Mouse (Mus musculus): ENCODE data around the gene Pla2g3.

Pla2g3 gene

GRCm38 (mm10) chr11:3487952-3488570, at the start of gene Pla2g3:
Gene Pla2g3 (plus strand): TSS chr11:3488284.
- no peak for DNase-seq (ENCODE audit: low spot score in 2 of 2)

DNA sequence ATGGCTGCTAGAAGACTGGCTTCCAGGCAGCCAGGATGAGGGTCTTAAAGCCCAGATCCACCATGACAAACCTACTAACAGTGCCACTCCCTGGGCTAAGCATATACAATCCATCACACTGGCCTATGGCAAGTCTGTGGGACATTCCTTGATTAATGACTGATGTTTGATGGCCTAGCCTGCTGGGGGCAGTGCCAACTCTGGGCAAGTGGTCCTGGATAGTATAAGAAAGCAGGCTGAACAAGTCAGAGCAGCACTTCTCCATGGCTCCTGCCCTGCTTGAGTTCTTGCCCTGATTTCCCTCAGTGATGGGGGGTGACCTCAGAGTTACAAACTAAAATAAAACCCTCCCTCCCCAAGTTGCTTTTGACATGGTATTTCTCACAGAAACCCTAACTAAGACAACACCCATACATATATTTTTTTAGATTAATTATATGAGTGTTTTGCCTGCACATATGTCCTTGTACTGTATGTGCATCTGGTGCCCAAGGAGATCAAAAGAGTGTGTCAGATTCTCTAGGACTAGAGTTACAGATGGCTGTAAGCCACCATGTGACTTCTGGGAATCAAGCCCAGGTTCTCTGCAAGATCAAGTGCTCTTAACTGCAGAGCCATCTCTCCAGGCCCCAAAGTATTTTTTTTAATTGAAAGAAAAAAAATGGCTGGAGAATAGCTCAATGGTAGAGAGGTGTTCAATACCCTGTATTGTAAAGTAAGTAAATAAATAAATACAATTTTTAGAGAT, 46.2 kb upstream of the Pla2g3 start:
- peak in 1 of 2 experiments; percentile 59 for DNase-seq (ENCODE audit: low spot score in 2 of 2)

GRCm38 (mm10) chr11:3442677-3443076, 45.4 kb upstream of the Pla2g3 start:
- DNase-seq (ENCODE audit: low spot score in 2 of 2), result no peak

DNA sequence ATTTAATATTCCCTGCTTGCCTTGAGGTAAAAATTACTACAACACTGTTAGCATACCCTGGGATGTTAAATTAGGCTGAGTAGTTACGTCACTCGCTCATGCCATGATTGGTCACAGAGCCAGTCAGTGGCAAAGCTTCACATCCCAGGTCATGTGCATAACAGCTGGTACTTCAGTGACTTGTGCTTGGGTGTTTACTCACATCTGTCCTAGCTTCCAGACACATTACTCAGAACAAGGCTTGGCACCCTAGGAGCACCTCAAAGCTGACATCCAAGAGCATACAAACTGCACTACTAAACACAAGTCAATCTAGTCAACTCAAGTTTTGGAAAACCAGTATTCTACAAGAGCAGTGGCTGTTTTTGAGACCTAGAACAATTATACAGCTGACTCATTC, 45.0 kb upstream of the Pla2g3 start:
- DNase-seq (ENCODE audit: low spot score in 2 of 2), result no peak

DNA sequence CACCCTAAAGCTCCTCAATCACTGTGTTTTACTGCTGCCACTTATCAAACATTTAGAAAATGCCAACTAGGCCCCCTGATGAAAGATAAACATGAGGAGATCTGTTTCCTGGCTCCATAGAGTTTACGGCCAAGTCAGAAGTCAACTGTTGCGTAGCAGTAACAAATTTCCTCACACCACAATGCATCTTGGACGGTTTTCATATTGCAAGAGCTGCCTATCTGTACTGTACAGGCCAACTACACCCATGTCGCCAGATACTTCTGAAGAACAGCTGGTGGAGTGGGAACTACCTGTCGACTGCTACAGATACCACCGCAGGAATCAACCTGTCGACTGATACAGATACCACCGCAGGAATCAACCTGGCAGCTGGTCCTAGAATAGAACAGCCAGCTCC, 43.2 kb upstream of the Pla2g3 start:
- no peak for DNase-seq (ENCODE audit: low spot score in 2 of 2)

GRCm38 (mm10) chr11:3451701-3452163, 36.4 kb upstream of the Pla2g3 start:
- DNase-seq (ENCODE audit: low spot score in 2 of 2), result peak in 1 of 2 experiments; percentile 59

GRCm38 (mm10) chr11:3452167-3452639, 35.9 kb upstream of the Pla2g3 start, which contains the start of gene Rnf185:
Gene Rnf185 (minus strand): TSS chr11:3452363.
- peak; percentile 94 to 95 for DNase-seq (ENCODE audit: low spot score in 2 of 2)

GRCm38 (mm10) chr11:3452769-3453168, 35.3 kb upstream of the Pla2g3 start:
- DNase-seq (ENCODE audit: low spot score in 2 of 2), result no peak

DNA sequence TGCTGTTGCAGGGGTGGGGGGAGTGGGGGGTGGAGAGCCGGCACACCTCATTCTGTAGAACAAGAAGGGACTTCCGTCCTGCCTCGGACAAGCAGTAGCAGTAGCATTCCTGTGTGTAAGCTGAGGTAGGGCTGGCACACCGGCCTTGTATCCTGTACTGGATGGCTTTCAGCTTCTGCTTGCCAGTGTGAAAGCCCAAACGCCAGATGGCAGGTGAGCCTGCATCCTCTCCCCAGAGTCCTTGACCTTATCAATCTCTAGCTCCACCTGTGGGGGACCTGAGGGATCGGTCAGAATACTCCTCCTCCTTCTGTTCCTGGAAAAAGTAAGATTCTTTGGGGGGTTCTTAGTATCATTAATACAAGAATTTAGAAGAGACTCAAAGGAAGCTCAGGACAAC, 34.6 kb upstream of the Pla2g3 start:
- no peak for DNase-seq (ENCODE audit: low spot score in 2 of 2)

DNA sequence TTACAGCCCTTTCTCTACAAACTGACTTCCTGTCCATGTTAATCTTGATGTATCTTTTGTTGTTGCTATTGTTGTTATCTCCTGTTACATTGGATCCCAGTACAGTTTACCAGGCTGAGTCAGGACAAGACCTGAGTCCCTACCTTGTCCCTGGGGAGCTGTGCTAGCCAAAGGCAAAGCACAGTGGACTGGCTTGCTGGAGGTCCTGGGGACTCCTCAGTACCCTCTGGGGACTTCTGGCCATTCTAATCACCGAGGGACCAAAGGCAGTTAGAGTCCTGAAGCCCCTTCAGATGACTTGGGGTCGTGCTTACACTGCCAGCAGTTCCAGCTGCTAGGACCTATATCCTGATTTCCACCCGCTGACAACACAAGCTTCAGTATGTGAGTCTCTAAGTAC, 33.6 kb upstream of the Pla2g3 start:
- no peak for DNase-seq (ENCODE audit: low spot score in 2 of 2)

DNA sequence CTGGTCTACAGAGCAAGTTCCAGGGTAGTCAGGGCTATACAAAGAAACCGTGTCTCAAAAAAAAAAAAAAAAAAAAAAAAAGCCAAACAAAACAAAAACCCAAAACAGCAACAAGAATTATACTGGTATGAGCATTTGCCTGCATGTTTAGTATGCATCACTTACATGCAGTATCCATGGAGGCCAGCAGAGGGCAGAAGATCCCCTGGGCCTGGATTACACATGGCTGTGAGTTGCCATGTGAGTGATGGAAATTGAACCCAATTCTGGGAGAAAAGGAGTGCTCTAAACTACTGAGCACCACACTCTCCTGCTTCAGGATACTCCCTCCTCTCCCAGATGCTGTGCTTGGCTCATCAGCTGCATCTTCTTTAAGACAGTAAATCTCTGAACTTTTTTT, 31.7 kb upstream of the Pla2g3 start:
- DNase-seq (ENCODE audit: low spot score in 2 of 2), result peak; percentile 52 to 80

GRCm38 (mm10) chr11:3458428-3459104, 29.5 kb upstream of the Pla2g3 start:
- no peak for DNase-seq (ENCODE audit: low spot score in 2 of 2)

- DNase-seq (ENCODE audit: low spot score in 2 of 2), result no peak
These were observed 29.0 kb upstream of the Pla2g3 start for GRCm38 (mm10) chr11:3459105-3459468.

DNA sequence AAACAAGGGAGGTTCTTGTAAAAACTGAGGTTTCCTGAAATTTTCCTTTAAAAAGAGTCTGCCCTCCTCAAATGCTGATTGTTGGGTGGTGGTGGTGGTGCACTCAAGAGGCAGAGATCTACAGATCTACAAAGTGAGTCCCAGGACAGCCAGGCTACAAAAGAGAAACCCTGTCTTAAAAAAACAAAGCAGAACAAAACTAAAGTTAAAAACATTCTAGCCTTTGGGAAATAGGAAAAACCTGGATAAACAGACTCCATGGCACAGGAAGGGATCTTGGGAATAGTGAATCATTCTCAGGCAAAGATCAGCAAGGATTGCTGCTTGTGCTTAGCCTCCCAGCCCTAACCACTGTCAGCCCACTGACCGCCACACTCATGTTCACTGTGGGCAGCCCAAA, 25.2 kb upstream of the Pla2g3 start:
- DNase-seq (ENCODE audit: low spot score in 2 of 2), result no peak

GRCm38 (mm10) chr11:3471448-3471850, 16.6 kb upstream of the Pla2g3 start:
- DNase-seq (ENCODE audit: low spot score in 2 of 2), result no peak

DNA sequence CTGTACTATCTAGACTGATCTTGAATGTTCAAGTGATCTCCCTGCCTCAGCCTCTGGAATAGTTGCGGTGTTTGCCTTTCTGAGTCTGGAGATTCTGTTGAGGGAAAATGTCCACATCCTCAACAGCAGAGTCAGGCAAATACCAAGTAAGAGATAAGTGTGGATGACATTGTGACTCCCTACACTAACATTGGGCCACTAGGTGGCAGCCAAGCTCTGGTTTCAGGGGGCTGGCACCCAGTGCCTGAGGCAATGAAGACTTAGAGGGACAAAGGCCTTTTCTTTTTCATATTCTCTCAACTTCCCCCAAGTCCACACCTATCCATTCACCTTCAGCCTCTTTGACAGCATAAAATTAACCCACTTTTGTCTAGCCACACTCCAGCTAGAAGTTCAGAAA, 15.6 kb upstream of the Pla2g3 start:
- peak; percentile 76 to 81 for DNase-seq (ENCODE audit: low spot score in 2 of 2)

GRCm38 (mm10) chr11:3474480-3475115, 13.5 kb upstream of the Pla2g3 start:
- no peak for DNase-seq (ENCODE audit: low spot score in 2 of 2)

GRCm38 (mm10) chr11:3475489-3475888, 12.6 kb upstream of the Pla2g3 start:
- no peak for DNase-seq (ENCODE audit: low spot score in 2 of 2)

DNA sequence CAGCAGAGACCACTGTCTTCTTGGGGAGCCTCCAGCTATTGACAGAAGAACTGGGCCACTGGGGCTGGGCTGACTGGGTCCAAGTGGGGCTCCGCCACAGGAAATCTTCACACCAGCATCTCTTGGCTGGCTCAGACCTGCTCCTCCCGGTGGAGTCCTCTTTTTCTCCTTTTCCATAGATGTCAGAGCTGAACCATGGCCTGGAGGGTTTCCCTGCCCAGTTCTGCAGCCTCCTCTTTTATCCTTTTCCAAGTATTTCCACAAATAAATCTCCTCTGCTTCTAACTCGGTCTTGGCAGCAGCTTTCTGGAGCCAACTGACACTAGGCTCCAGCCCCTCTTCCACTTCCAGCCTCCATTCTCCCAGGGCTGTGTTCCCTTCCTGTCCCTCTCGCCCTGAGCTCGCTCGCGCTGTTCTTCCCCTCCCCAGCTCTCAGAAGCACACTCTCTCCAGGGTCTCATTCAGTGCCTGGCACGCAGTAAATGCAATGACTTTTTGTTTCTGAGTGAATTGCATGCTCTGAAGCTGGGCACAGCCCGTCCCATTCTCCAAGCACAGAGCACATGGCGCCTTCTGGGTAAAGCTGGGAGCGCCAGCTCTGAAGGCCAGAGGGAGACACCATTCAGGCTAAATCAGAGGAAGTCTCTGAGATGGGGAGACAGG, 4.0 kb upstream of the Pla2g3 start:
- peak; percentile 39 to 52 for DNase-seq (ENCODE audit: low spot score in 2 of 2)

- DNase-seq (ENCODE audit: low spot score in 2 of 2), result no peak
These were observed 1.7 kb upstream of the Pla2g3 start for GRCm38 (mm10) chr11:3486349-3486748.

DNA sequence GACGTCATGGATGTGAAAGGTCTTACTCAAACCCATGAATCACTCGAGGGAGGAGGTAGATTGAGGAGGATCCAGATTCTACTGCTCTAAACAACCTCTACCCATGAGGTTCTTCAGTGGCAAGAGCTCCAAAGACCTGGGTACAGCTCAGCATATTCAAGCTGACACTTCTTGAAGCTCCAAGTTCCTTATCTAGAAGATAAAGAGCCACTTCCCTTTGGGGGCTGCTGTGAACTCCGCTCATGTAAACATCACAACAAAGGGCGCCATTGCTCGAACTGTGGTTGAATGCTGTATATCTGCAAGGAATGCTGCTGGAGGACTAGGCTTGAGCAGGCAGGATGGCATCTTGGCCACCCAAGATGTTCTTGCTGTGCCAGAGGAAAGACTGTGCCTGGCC, 952 bp downstream of the Pla2g3 start:
- no peak for DNase-seq (ENCODE audit: low spot score in 2 of 2)

GRCm38 (mm10) chr11:3492748-3493147, 4.7 kb downstream of the Pla2g3 start:
- DNase-seq (ENCODE audit: low spot score in 2 of 2), result no peak
